Mouse (Mus musculus) intestine, embryonic 15.5 days (tissue): ENCODE measurements at regions not wholly inside any gene's neighbourhood (a gene's known extent, or its start where the extent isn't known, plus 50 kb on each side); places are given as distances from the start of the nearest gene placed in this dataset.
A peak's percentile ranks its signal among the peaks of the same experiment; 100 is the strongest.
"Not testable (repeated sequence)": the region's sequence is repeated elsewhere in the genome, so short reads cannot be mapped to it uniquely, and the experiment has no call there.

Experiments
- ATAC-seq: fragments of 200-750 bp; cut with Nextera tagmentation; 2 replicates; pipeline ENCODE4 v1.8.0; 2017; ENCODE audit warnings: moderate TSS enrichment, moderate library complexity
- H3K27ac ChIP-seq: fragments of 300-500 bp; sonication (generic); 2 replicates; pipeline ENCODE4 v1.5.1; 2015; ENCODE audit warnings: mild to moderate bottlenecking, inconsistent platforms
- H3K27me3 ChIP-seq: fragments of 300-500 bp; sonication (generic); replicated peaks from 2 replicates; pipeline ENCODE4 v1.6.1; 2015; ENCODE audit warnings: inconsistent platforms
- H3K36me3 ChIP-seq: fragments of 300-500 bp; sonication (generic); 2 replicates; pipeline ENCODE4 v1.6.1; 2015; ENCODE audit warnings: inconsistent platforms
- H3K4me1 ChIP-seq: fragments of 300-500 bp; sonication (generic); replicated peaks from 2 replicates; pipeline ENCODE4 v1.6.1; 2015; ENCODE audit warnings: inconsistent platforms
- H3K4me2 ChIP-seq: fragments of 300-500 bp; sonication (generic); replicated peaks from 2 replicates; pipeline ENCODE4 v1.6.1; 2015; ENCODE audit warnings: mild to moderate bottlenecking, inconsistent platforms
- H3K4me3 ChIP-seq: fragments of 300-500 bp; sonication (generic); replicated peaks from 2 replicates; pipeline ENCODE4 v1.5.1; 2015; ENCODE audit warnings: inconsistent platforms
- H3K9ac ChIP-seq: fragments of 300-500 bp; sonication (generic); 2 replicates; pipeline ENCODE4 v1.6.1; 2015; ENCODE audit warnings: inconsistent platforms
- H3K9me3 ChIP-seq: fragments of 300-500 bp; sonication (generic); 2 replicates; pipeline ENCODE4 v1.6.1; 2016; ENCODE audit warnings: inconsistent platforms
- WGBS: fragments of 180-500 bp; shearing (Covaris S2); methylation state at CpG from one replicate; pipeline ENCODE4 v1.1.7; 2015; 5-methylcytosine and 5-hydroxymethylcytosine counted together

DNA sequence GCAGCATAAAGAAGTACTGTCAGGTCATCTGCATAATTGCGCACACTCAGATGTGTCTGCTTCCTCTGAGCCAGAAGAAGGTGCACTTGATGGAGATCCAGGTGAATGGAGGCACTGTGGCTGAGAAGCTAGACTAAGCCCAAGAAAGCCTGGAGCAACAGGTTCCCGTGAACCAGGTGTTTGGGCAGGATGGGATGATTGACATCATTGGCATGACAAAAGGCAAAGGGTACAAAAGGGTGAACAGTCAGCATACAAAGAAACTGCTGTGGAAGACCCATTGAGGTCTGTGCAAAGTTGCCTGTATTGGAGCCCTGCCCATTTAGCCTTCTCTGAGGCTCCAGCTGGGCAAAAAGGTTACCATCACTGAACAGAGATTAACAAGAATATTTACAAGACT, 337.0 kb upstream of the Zfp960 start:
- Histone ChIP-seq H3K9ac (no peak overlapping the region), H3K4me2 (no peak overlapping the region), H3K27ac (no peak overlapping the region), H3K4me1 (no peaks in the 10 kb centered on the region), H3K4me3 (no peak overlapping the region), H3K27me3 (no peaks in the 10 kb centered on the region), H3K9me3 (no peaks in the 10 kb centered on the region), H3K36me3 (no peaks in the 10 kb centered on the region)
- WGBS, result 96% methylated on average over 2 of the region's 2 CpGs
- no peak for ATAC-seq

DNA sequence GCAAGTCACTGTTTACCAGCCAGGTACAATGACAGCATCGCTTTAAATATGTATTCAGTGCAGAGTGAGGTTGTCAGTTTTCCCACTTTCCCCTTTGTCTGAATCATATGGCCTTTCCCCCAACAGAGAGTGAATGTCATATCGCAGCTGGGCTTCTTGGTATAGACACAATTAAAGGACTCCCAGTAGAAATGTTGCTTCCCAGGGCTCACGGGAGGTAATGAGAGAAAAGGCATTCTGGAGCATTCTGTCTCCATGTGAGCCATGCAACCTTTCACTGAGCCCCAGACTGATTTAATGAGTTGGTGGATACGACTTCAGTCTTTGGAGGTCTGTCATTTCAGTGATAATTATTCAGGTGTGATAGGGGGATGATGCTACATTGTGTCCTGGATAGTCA, 310.8 kb upstream of the Zfp960 start:
- H3K4me1 ChIP-seq, result no peaks in the 10 kb centered on the region
- H3K9me3 ChIP-seq, result no peaks in the 10 kb centered on the region
- no peak overlapping the region for H3K9ac ChIP-seq
- no peak for ATAC-seq
- H3K27ac ChIP-seq, result no peak overlapping the region
- H3K27me3 ChIP-seq, result no peaks in the 10 kb centered on the region
- no peak overlapping the region for H3K4me3 ChIP-seq
- no peaks in the 10 kb centered on the region for H3K36me3 ChIP-seq
- WGBS, result 77% methylated on average over 4 of the region's 4 CpGs
- H3K4me2 ChIP-seq, result no peak overlapping the region

DNA sequence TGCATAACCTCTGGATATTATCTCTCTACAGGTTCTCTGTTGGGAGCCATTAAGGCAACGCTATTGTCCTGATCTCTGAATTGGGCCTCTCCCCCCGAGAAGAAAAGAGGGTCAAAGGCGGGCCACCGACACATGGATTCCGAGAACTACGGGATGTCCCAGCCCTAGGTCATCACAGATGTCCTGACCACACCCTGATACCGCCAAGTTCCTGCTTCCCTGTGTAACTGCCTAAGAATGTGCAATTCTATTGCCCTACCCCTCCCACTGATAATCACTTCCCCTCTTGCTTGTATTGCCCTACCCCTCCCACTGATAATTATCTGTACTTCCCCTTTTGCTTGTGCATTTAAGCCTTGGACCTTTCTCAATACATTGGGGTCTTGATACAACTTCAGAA, 293.3 kb upstream of the Zfp960 start:
- H3K27ac ChIP-seq, ATAC-seq, H3K4me3 ChIP-seq, H3K27me3 ChIP-seq, H3K4me1 ChIP-seq, H3K36me3 ChIP-seq, H3K9me3 ChIP-seq, H3K4me2 ChIP-seq, H3K9ac ChIP-seq: not testable (repeated sequence)
- WGBS, result 88% methylated on average over 7 of the region's 7 CpGs

DNA sequence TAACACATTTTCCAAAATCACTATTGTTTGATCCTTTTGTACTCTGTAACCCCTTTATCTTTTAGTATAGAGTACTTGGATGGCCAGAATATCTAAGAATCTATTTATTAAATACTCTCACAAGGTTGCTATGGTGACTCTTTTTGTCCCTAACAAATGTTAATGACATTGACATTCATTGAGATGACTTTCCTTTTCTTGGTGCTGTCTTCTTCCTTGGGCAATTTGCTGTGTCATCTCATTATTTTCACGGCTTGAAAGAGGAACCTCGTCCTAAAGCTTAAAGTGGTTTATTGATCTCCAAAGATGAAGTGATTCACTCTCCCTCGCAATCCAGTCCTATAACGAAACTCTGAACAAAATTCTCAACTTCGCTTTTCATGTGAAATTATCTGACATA, 265.6 kb upstream of the Zfp960 start:
- no peak overlapping the region for H3K27ac ChIP-seq
- H3K27me3 ChIP-seq, result no peaks in the 10 kb centered on the region
- no peak overlapping the region for H3K4me3 ChIP-seq
- no peaks in the 10 kb centered on the region for H3K4me1 ChIP-seq
- no peak overlapping the region for H3K4me2 ChIP-seq
- H3K9me3 ChIP-seq, result no peaks in the 10 kb centered on the region
- H3K36me3 ChIP-seq, result no peaks in the 10 kb centered on the region
- no peak overlapping the region for H3K9ac ChIP-seq
- ATAC-seq, result no peak
- 87% methylated on average over 5 of the region's 5 CpGs for WGBS

DNA sequence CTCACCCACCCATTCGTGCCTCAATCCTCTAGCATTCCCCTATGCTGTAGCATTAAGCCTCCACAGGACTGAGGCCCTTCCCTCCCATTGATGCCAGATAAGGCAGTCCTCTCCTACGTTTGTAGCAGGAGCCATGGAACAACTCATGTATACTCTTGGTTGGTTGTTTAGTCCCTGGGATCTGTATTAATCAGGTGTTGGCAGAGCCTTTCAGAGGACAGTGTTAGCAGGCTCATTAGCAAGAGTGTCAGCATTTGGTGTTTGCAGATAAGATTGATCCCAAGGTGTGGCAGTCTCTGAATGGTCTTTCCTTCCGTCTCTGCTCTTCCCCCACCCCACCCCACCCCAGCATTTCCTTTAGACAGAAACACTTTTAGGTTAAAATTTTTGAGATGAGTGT, 258.9 kb upstream of the Zfp960 start:
- H3K36me3 ChIP-seq, result no peaks in the 10 kb centered on the region
- no peaks in the 10 kb centered on the region for H3K4me1 ChIP-seq
- H3K9ac ChIP-seq, result no peak overlapping the region
- H3K4me2 ChIP-seq, result no peak overlapping the region
- WGBS, result 22% methylated on average over 3 of the region's 3 CpGs
- no peak overlapping the region for H3K27ac ChIP-seq
- no peak overlapping the region for H3K4me3 ChIP-seq
- ATAC-seq, result no peak
- no peaks in the 10 kb centered on the region for H3K27me3 ChIP-seq
- no peaks in the 10 kb centered on the region for H3K9me3 ChIP-seq

DNA sequence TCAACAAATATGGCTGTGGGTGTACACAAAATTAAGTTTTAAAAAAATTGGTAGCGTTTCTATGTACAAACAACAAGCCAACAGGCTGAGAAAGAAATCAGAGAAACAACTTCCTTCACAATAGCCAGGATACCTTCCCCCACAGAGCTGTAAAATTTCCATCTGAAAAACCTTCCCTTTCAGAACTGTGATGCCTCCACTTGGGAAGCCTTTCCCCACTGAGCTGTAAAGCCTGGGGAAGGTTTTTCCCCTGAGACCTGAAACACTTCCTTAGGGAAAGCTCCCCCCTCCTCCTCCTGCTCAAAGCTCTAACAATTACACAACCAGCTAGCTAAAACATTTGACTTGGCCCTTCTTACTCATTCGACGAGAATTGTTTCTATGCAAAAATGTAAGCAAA, 245.5 kb upstream of the Zfp960 start:
- Histone ChIP-seq H3K4me1 (no peaks in the 10 kb centered on the region), H3K4me3 (no peak overlapping the region), H3K9ac (no peak overlapping the region), H3K36me3 (no peaks in the 10 kb centered on the region), H3K9me3 (no peaks in the 10 kb centered on the region), H3K4me2 (no peak overlapping the region), H3K27me3 (no peaks in the 10 kb centered on the region), H3K27ac (no peak overlapping the region)
- 40% methylated on average over 3 of the region's 3 CpGs for WGBS
- no peak for ATAC-seq

DNA sequence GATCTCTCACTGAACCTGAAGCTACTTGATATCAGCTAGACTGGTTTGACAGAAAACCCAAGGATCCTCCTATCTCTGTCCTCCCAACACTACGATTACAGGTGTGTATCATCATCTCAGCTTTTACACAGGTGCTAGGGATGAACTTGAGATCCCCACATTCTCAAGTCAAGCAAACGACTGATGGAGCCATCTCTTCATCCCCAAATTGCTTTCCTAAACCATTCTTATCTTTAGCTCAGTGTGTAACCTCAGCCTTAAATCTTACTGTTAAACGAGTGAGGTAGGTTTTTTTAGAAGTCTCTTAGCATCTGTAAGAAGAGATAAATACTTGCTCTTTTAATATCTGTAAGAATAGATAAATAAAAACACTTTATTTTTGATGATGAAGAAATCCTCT, 242.2 kb upstream of the Zfp960 start:
- H3K9ac ChIP-seq, result no peak overlapping the region
- no peaks in the 10 kb centered on the region for H3K4me1 ChIP-seq
- ATAC-seq, result no peak
- no peaks in the 10 kb centered on the region for H3K36me3 ChIP-seq
- no peaks in the 10 kb centered on the region for H3K9me3 ChIP-seq
- 82% methylated on average over 3 of the region's 3 CpGs for WGBS
- H3K27me3 ChIP-seq, result no peaks in the 10 kb centered on the region
- no peak overlapping the region for H3K27ac ChIP-seq
- H3K4me3 ChIP-seq, result no peak overlapping the region
- no peak overlapping the region for H3K4me2 ChIP-seq

- no peaks in the 10 kb centered on the region for H3K27me3 ChIP-seq
- ATAC-seq, result no peak
- no peak overlapping the region for H3K27ac ChIP-seq
- H3K4me3 ChIP-seq, result no peak overlapping the region
- 93% methylated on average over 4 of the region's 4 CpGs for WGBS
- H3K36me3 ChIP-seq, result no peaks in the 10 kb centered on the region
- no peaks in the 10 kb centered on the region for H3K9me3 ChIP-seq
- H3K9ac ChIP-seq, result no peak overlapping the region
- no peak overlapping the region for H3K4me2 ChIP-seq
- H3K4me1 ChIP-seq, result no peaks in the 10 kb centered on the region
Observed at GRCm38 (mm10) chr17:16839152-16839551, 224.8 kb upstream of the Zfp960 start.

- Histone ChIP-seq H3K9ac (no peak overlapping the region), H3K4me3 (no peak overlapping the region), H3K4me2 (no peak overlapping the region), H3K36me3 (no peaks in the 10 kb centered on the region), H3K27me3 (no peaks in the 10 kb centered on the region), H3K9me3 (no peaks in the 10 kb centered on the region), H3K27ac (no peak overlapping the region), H3K4me1 (no peaks in the 10 kb centered on the region)
- ATAC-seq, result no peak
- WGBS, result 27% methylated on average over 1 of the region's 1 CpGs
Observed at GRCm38 (mm10) chr17:16860771-16861170, 203.1 kb upstream of the Zfp960 start.

DNA sequence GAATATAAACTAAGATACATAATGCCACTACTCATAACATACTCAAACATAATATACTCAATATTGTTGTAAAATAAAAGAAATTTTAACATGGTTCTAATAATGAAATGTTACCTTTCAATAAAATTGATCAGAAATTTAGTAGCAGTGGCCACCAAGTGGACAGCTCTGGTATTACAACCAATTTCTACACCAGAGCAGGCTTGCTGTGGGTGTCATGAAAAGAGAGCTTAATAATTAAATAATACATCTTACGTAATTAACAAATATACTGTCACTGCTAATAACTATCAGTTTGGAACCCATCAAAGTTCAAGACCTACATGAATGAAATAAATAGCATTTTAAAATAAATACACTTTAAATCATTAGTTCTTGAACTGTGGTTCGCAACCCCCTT, 163.1 kb upstream of the Zfp960 start:
- no peak overlapping the region for H3K4me2 ChIP-seq
- H3K4me3 ChIP-seq, result no peak overlapping the region
- H3K9ac ChIP-seq, result no peak overlapping the region
- H3K9me3 ChIP-seq, result no peaks in the 10 kb centered on the region
- ATAC-seq, result no peak
- WGBS, result 71% methylated on average over 2 of the region's 2 CpGs
- no peak overlapping the region for H3K27ac ChIP-seq
- H3K36me3 ChIP-seq, result no peaks in the 10 kb centered on the region
- no peaks in the 10 kb centered on the region for H3K27me3 ChIP-seq
- no peaks in the 10 kb centered on the region for H3K4me1 ChIP-seq

DNA sequence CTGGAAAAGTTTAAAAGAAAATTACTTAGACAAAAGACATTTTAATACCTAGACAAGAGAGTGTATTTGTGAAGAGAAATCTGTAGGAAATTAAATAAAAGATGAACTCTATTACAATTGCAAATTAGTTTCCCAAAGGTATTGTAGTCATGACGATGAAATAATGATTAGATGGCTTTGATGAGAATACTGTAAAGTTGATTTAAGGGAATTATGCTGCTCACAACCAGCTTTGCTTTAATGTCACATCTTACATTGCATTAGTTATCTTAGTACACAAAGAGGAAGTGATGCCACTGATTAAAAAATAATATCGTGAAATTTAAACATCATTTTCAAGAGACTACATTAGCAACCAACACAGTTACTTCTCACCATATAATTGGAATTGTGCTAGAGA, 145.7 kb upstream of the Zfp960 start:
- H3K4me2 ChIP-seq, result no peak overlapping the region
- no peaks in the 10 kb centered on the region for H3K9me3 ChIP-seq
- H3K4me3 ChIP-seq, result no peak overlapping the region
- no peaks in the 10 kb centered on the region for H3K4me1 ChIP-seq
- no peak overlapping the region for H3K27ac ChIP-seq
- ATAC-seq, result no peak
- H3K9ac ChIP-seq, result no peak overlapping the region
- no peaks in the 10 kb centered on the region for H3K27me3 ChIP-seq
- whole genome bisulfite sequencing, result 91% methylated on average over 2 of the region's 2 CpGs
- H3K36me3 ChIP-seq, result no peaks in the 10 kb centered on the region

GRCm38 (mm10) chr17:16926200-16926599, 137.7 kb upstream of the Zfp960 start:
- no peak for ATAC-seq
- H3K4me3 ChIP-seq, result no peak overlapping the region

DNA sequence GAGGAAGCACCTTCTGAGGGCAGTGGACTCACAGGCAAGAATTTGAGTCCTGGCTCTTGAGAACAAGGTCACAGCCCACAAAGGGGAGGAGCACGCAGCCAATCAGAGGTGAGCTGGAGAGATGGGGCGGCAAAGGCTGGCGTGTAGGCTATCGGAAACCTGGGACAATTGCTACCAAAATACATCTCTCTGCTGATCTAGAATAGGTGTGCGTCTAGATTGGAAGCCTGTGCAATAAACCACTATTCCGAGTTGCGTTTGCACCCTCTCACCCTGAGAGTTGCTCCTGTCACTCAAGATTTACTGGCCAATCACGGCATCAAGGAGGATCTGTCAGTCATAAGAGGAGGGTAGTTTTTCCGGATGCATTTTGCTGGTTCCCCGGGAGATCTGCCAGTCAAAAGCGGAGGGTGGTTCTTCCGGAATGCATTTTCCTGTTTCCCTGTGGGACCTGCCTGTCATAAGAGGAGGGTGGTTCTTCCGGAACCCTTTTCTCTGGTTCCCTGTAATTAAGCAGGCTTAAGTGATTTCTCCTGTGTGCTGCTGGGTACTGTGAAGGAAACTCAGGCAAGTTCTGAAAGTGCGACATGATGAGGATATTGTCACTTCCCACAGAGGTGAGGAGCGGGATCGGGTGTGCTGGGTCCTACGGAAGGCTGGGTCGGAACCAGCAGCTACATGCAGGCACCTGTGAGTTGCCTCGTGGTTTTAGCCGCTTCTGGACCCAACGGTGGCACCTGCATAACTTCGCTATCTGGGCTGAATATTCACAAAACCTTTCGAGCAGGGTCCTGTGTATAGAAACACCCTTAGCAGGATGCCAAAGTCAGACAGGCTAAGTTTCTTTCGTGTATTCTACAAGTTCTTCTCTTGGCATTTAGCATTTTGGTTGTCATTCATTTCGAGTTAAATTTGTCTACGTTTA, 112.6 kb upstream of the Zfp960 start:
- peak overlapping the region; percentile 50 for H3K4me3 ChIP-seq
- peak overlapping the region; percentile 36; the same call in 1 of the 2 replicates for H3K9ac ChIP-seq
- H3K27ac ChIP-seq, result 0 out of 2 replicates have a peak overlapping the region, but pooled peaks have one; percentile 48
- H3K27me3 ChIP-seq, H3K36me3 ChIP-seq, H3K9me3 ChIP-seq, H3K4me1 ChIP-seq: not testable (repeated sequence)
- peak; percentile 100 for ATAC-seq
- H3K4me2 ChIP-seq, result peak overlapping the region; percentile 33
- WGBS, result 3% methylated on average over 24 of the region's 26 CpGs

More at GRCm38 (mm10) chr17:16926200-16926599, 137.7 kb upstream of the Zfp960 start:
- Histone ChIP-seq H3K4me2 (no peak overlapping the region), H3K27me3 (no peaks in the 10 kb centered on the region), H3K9ac (no peak overlapping the region), H3K36me3 (no peaks in the 10 kb centered on the region), H3K4me1 (no peaks in the 10 kb centered on the region), H3K27ac (no peak overlapping the region), H3K9me3 (no peaks in the 10 kb centered on the region)
